Mouse (Mus musculus) bone marrow, adult 2 months (tissue): ENCODE results near the gene Hibch.

Source experiments
- CTCF ChIP-seq: fragments of 200-500 bp; IDR thresholded peaks from 2 replicates; pipeline ENCODE4 v1.5.1; 2011; ENCODE audit warnings: low read length, control low read depth; ENCODE audit not compliant: control insufficient read depth, insufficient read depth
- POLR2A ChIP-seq: fragments of 200-500 bp; IDR thresholded peaks from 2 replicates; pipeline ENCODE4 v1.6.1; 2011; ENCODE audit warnings: low read depth, mild to moderate bottlenecking, control low read depth, low read length, borderline replicate concordance; ENCODE audit not compliant: control insufficient read depth

DNA sequence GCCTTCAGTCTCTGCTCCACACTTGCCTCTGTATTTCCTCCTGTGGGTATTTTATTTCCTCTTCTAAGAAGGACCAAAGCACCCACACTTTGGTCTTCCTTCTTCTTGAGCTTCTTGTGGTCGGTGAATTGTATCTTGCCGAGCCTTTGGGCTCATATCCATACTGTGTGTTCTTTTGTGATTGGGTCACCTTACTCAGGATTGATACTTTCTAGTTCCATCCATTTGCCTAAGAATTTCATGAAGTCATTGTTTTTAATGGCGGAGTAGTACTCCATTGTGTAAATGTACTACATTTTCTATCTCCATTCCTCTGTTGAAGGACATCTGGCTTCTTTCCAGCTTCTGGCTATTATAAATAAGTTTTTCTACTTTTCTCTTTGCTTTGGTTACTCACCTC lies 375 bp upstream of the Hibch start:
- TF ChIP-seq CTCF (no peak), POLR2A (no peak)
